In genomic region chr19:40461662-40462061, GRCm38 (mm10) we compare ENCODE assay signal across 17 mouse cellular contexts. TPM values are rescaled to one million over a fixed set of nuclear protein-coding genes. Genes with fewer than 3 reads are reported as not detected.
A peak's percentile ranks its signal among the peaks of the same experiment; 100 is the strongest.
DNase-seq lines count a peak whose midpoint lies in the region; ATAC-seq and TF ChIP-seq lines count a peak whose summit lies in the region.
"Had no signal": no experiment of that assay in that cellular context is flagged by ENCODE, and none has a peak within 500 bp of the region (broad histone marks: within the 10 kb centered on the region; RNA-seq: fewer than 3 reads in every experiment).

No protein-coding gene starts in this region.

- no peak overlapping the region for H3K9ac ChIP-seq in midbrain, embryonic 15.5 days
- no peak overlapping the region for H3K9ac ChIP-seq in midbrain, postnatal 0 days (replicated peaks; ENCODE audit: low read length, poor library complexity, severe bottlenecking)

- no peaks in the 10 kb centered on the region for H3K36me3 ChIP-seq in midbrain, embryonic 15.5 days (replicated peaks)
- no peaks in the 10 kb centered on the region for H3K36me3 ChIP-seq in midbrain, postnatal 0 days (ENCODE audit: insufficient read depth, low read length)
- H3K36me3 ChIP-seq: embryonic facial prominence, embryonic 10.5 days; forebrain, embryonic 10.5 days; heart, embryonic 12.5 days; hindbrain, embryonic 10.5 days had no signal

- WGBS in midbrain, embryonic 15.5 days, result 78% methylated on average over 1 of the region's 1 CpGs
- 60% methylated on average over 1 of the region's 1 CpGs for WGBS in midbrain, postnatal 0 days

- H3K9me3 ChIP-seq in midbrain, embryonic 15.5 days, result no peaks in the 10 kb centered on the region
- H3K9me3 ChIP-seq in midbrain, postnatal 0 days (ENCODE audit: low read length), result no peaks in the 10 kb centered on the region
- H3K9me3 ChIP-seq: embryonic facial prominence, embryonic 10.5 days; forebrain, embryonic 10.5 days; heart, embryonic 12.5 days; hindbrain, embryonic 10.5 days had no signal

- no peak for TF ChIP-seq CTCF in midbrain, postnatal 0 days (IDR thresholded peaks at IDR 0.05)

- H3K4me3 ChIP-seq in midbrain, embryonic 15.5 days, result no peak overlapping the region
- no peak overlapping the region for H3K4me3 ChIP-seq in midbrain, postnatal 0 days (ENCODE audit: low read depth, low read length)
- H3K4me3 ChIP-seq: embryonic facial prominence, embryonic 10.5 days; erythroblast, embryonic 14.5 days; forebrain, embryonic 10.5 days; heart, embryonic 12.5 days; hindbrain, embryonic 10.5 days had no signal

- ATAC-seq in midbrain, embryonic 15.5 days (replicated peaks), result no peak
- no peak for ATAC-seq in midbrain, postnatal 0 days (ENCODE audit: low FRiP score)
- ATAC-seq in megakaryocyte-erythroid progenitor cell, adult 5-6 weeks (replicated peaks; ENCODE audit: low FRiP score, low TSS enrichment, poor library complexity, severe bottlenecking), result 0 out of 2 replicates have a peak, but pooled peaks have one; percentile 20
- no peak for ATAC-seq in inflammation-experienced regulatory T-cells, adult 6 months

- peak; percentile 49 for DNase-seq in cerebellum, adult 9-11 months
- no peak for DNase-seq in cerebellum, postnatal 36 days
- no peak for DNase-seq in midbrain, postnatal 0 days (ENCODE audit: low spot score)
- DNase-seq in testis, postnatal 10 days (ENCODE audit: low spot score), result no peak
- DNase-seq: adrenal gland, adult 2 months; adrenal gland, postnatal 25 days; gastrocnemius, postnatal 10 days; heart, adult 18-20 months had no signal

- H3K27ac ChIP-seq in midbrain, embryonic 15.5 days, result peak overlapping the region; percentile 36; the same call in 1 of the 2 replicates
- H3K27ac ChIP-seq in midbrain, postnatal 0 days (ENCODE audit: low read depth, low read length), result no peak overlapping the region
- H3K27ac ChIP-seq: embryonic facial prominence, embryonic 10.5 days; hindbrain, embryonic 10.5 days; hindbrain, embryonic 14.5 days had no signal

- H3K4me1 ChIP-seq in midbrain, embryonic 15.5 days, result peaks cover 30% of the 10 kb centered on the region
- 0 out of 2 replicates have a peak, but pooled peaks cover 4% of the 10 kb centered on the region for H3K4me1 ChIP-seq in midbrain, postnatal 0 days (ENCODE audit: insufficient read depth, low read length)

- H3K4me2 ChIP-seq in midbrain, embryonic 15.5 days, result no peak overlapping the region
- no peak overlapping the region for H3K4me2 ChIP-seq in midbrain, postnatal 0 days (ENCODE audit: low read depth, low read length, poor library complexity, severe bottlenecking)
- H3K4me2 ChIP-seq: heart, embryonic 12.5 days; hindbrain, embryonic 14.5 days had no signal

- H3K27me3 ChIP-seq in midbrain, embryonic 15.5 days (replicated peaks), result no peaks in the 10 kb centered on the region
- H3K27me3 ChIP-seq in midbrain, postnatal 0 days (ENCODE audit: insufficient read depth, low read length), result no peaks in the 10 kb centered on the region
- H3K27me3 ChIP-seq: heart, embryonic 12.5 days had no signal

RNA-seq across cellular contexts. Expression of gene Sorbs1, which starts 51.9 kb away (rescaled TPM):
- 93.9 and 94.3 TPM in 2 replicates for polyA plus RNA-seq in midbrain, embryonic 15.5 days (2015; fragmentation: Nextera tagmentation; extraction: Ambion mirVana)
- total RNA-seq in midbrain, postnatal 0 days (2014; rRNA removed), result 53.1 and 74.1 TPM in 2 replicates
- polyA plus RNA-seq in midbrain, postnatal 0 days (2015; fragmentation: Nextera tagmentation; extraction: Ambion mirVana), result 55.6 and 60.4 TPM in 2 replicates
- total RNA-seq in megakaryocyte-erythroid progenitor cell, adult 5-6 weeks (2014; fragmentation: Nextera tagmentation), result 13.9 and 33.6 TPM in 2 replicates
- 12.3 and 30.4 TPM in 2 replicates for total RNA-seq in megakaryocyte-erythroid progenitor cell, adult 5-6 weeks (2017)
- 10 to 100 TPM; 12.3 to 23.7 (median 19.6) TPM for polyA plus RNA-seq in inflammation-experienced regulatory T-cells, adult 6 months (2017; shearing (Covaris generic))
